Mouse (Mus musculus): ENCODE data around the gene Rbmxl2. TPM values are rescaled to one million over a fixed set of nuclear protein-coding genes. Genes with fewer than 3 reads are reported as not detected.

Gene Rbmxl2
- not detected in 2 replicates for polyA plus RNA-seq (2014; fragmentation: Nextera tagmentation; extraction: Ambion mirVana)

DNA sequence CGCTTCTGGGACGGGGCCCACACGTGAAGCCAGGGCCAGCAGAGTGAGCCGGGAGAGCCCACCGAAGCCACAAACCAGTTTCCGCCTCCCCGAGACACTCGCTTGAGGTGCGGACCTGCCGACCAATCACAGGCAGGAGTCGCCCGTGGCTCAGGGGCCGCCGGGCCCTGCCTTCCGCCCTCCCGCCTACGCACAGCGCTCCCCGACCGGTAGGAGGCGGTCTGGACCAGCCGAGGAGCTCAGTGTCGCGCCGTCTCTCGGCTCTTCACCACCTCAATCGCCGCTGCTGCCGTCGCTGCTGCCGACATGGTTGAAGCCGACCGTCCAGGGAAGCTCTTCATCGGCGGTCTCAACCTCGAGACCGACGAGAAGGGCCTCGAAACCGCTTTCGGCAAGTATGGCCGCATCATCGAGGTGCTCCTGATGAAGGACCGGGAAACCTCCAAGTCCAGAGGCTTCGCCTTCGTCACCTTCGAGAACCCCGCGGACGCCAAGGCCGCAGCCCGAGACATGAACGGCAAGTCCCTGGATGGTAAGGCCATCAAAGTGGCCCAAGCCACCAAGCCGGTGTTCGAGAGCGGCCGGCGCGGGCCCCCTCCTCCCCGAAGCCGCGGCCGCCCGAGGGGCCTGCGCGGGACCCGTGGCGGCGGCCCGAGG, at the start of gene Rbmxl2:
Rbmxl2 (plus strand) TSS at position 242 of the 657 bp plus-strand sequence.
- peak within 1 kb of the TSS; percentile 9; the same call in 1 of the 2 replicates for H3K4me3 ChIP-seq (ENCODE audit: low read depth, low read length)
- WGBS = 45% methylated on average over 70 of the region's 70 CpGs
- H3K4me1 ChIP-seq (ENCODE audit: control insufficient read depth, insufficient read depth, low read length) = no peaks in the 10 kb centered on the region
- H3K9me3 ChIP-seq (replicated peaks; ENCODE audit: control insufficient read depth, low read length) = peaks cover 11% of the 10 kb centered on the region
- DNase-seq (ENCODE audit: low spot score) (no peak), ATAC-seq (peak; percentile 5; the same call in 1 of the 2 replicates)
- H3K27ac ChIP-seq (ENCODE audit: low read depth, low read length) = no peak within 1 kb of the TSS
- H3K4me2 ChIP-seq (ENCODE audit: low read length) = 0 out of 2 replicates have a peak within 1 kb of the TSS, but pooled peaks have one; percentile 16
- no peaks in the 10 kb centered on the region for H3K36me3 ChIP-seq (ENCODE audit: control insufficient read depth, insufficient read depth, low read length)
- H3K27me3 ChIP-seq (replicated peaks; ENCODE audit: control insufficient read depth, insufficient read depth, low read length) = peaks cover 24% of the 10 kb centered on the region
- H3K9ac ChIP-seq (ENCODE audit: low read length) = no peak within 1 kb of the TSS

DNA sequence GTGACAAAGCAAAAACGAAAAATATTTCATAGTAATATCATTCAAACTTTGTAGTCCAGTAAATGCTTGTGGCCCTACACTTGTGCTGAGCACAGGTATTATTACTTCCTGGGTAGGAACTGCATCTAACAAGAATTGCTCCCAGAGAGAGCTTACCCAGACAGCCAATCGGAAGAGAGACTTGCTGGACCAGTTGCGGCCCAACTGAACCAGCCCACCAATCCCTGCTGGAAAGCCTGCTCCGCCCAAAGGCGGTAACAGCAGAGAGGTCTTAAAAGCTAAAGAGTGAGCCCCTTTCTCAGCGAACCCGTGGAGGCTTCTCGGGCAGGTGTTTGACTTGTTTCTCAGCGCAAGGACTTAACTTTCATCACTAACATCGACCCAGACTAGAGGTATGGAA, 42.6 kb upstream of the Rbmxl2 start, which contains the start of gene Nlrp14:
Nlrp14 (plus strand) TSS at position 301 of the 400 bp plus-strand sequence.
- 88% methylated on average over 10 of the region's 10 CpGs for WGBS
- Histone ChIP-seq H3K4me2 (ENCODE audit: low read length) (no peak within 1 kb of the TSS), H3K27me3 (replicated peaks; ENCODE audit: control insufficient read depth, insufficient read depth, low read length) (no peaks in the 10 kb centered on the region), H3K27ac (ENCODE audit: low read depth, low read length) (no peak within 1 kb of the TSS), H3K9ac (ENCODE audit: low read length) (no peak within 1 kb of the TSS), H3K9me3 (replicated peaks; ENCODE audit: control insufficient read depth, low read length) (no peaks in the 10 kb centered on the region), H3K4me3 (ENCODE audit: low read depth, low read length) (no peak within 1 kb of the TSS), H3K36me3 (ENCODE audit: control insufficient read depth, insufficient read depth, low read length) (no peaks in the 10 kb centered on the region), H3K4me1 (ENCODE audit: control insufficient read depth, insufficient read depth, low read length) (no peaks in the 10 kb centered on the region)
- DNase-seq (ENCODE audit: low spot score) (no peak), ATAC-seq (no peak)

DNA sequence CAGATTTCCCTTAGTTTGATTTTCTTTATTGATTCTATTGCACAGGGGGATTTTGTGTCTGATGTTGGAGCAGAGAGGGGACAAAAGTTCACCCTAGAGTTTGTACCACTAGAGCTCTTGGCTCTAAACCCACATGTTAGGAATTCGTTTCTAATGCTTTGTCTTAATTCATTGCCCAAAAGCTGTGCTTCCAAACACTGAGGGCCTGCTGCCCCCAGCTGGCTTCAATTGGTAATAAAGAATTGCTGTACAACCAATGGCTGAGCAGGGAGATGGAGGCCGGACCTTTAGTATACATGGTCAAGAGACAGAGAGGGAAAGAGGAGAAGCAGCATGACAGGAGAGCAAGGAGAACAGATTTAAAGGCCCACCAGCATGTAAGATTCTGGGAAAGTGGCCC, 28.8 kb upstream of the Rbmxl2 start:
- Histone ChIP-seq H3K36me3 (ENCODE audit: control insufficient read depth, insufficient read depth, low read length) (no peaks in the 10 kb centered on the region), H3K4me3 (ENCODE audit: low read depth, low read length) (no peak overlapping the region), H3K9me3 (replicated peaks; ENCODE audit: control insufficient read depth, low read length) (no peaks in the 10 kb centered on the region), H3K4me2 (ENCODE audit: low read length) (no peak overlapping the region), H3K9ac (ENCODE audit: low read length) (no peak overlapping the region), H3K27me3 (replicated peaks; ENCODE audit: control insufficient read depth, insufficient read depth, low read length) (no peaks in the 10 kb centered on the region), H3K4me1 (ENCODE audit: control insufficient read depth, insufficient read depth, low read length) (no peaks in the 10 kb centered on the region), H3K27ac (ENCODE audit: low read depth, low read length) (no peak overlapping the region)
- 49% methylated on average over 2 of the region's 2 CpGs for WGBS
- ATAC-seq = no peak
- DNase-seq (ENCODE audit: low spot score) = no peak

DNA sequence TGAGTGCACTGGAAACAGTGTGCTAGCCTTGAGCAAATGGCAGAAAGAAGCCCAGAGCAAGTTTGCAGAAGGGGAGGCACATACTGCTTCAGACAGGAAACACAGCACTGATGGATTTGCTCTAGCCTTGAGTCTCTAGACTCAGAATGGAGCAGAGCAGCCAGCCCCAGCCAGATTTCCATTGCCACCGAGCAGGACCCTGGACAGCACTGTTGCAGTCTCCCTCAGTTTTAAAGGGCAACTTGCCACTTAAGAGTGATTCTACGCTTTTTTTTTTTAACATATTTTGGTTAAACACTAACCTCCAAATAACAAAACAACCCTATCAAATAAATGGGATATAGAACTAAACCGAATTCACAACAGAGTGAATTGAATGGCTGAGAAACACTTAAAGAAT, 7.4 kb upstream of the Rbmxl2 start:
- no peaks in the 10 kb centered on the region for H3K27me3 ChIP-seq (replicated peaks; ENCODE audit: control insufficient read depth, insufficient read depth, low read length)
- no peak for ATAC-seq
- H3K4me1 ChIP-seq (ENCODE audit: control insufficient read depth, insufficient read depth, low read length) = no peaks in the 10 kb centered on the region
- no peaks in the 10 kb centered on the region for H3K36me3 ChIP-seq (ENCODE audit: control insufficient read depth, insufficient read depth, low read length)
- H3K9me3 ChIP-seq (replicated peaks; ENCODE audit: control insufficient read depth, low read length) = no peaks in the 10 kb centered on the region
- H3K9ac ChIP-seq (ENCODE audit: low read length) = no peak overlapping the region
- 44% methylated on average over 3 of the region's 3 CpGs for WGBS
- no peak overlapping the region for H3K4me2 ChIP-seq (ENCODE audit: low read length)
- no peak overlapping the region for H3K4me3 ChIP-seq (ENCODE audit: low read depth, low read length)
- no peak overlapping the region for H3K27ac ChIP-seq (ENCODE audit: low read depth, low read length)
- no peak for DNase-seq (ENCODE audit: low spot score)

DNA sequence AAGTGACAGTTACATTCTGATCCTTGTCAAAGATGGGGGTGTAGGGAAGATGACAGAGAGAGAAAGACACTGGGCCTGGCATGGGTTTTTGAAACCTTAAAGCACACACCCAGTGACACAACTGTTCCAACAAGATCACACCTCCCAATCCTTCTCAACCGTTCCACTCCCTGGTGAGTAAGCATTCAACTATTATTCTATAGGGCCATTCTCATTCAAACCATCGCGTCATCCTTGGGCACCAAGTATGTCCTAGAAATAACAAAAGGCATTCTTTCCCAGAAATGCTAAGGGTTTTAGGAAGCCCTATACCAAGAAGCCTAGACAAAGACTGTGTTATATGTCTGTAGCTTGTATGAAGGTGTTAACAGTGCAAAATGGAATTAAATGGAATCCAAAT, 1.4 kb upstream of the Rbmxl2 start:
- no peak overlapping the region for H3K27ac ChIP-seq (ENCODE audit: low read depth, low read length)
- peaks cover 24% of the 10 kb centered on the region for H3K27me3 ChIP-seq (replicated peaks; ENCODE audit: control insufficient read depth, insufficient read depth, low read length)
- no peak overlapping the region for H3K9ac ChIP-seq (ENCODE audit: low read length)
- H3K9me3 ChIP-seq (replicated peaks; ENCODE audit: control insufficient read depth, low read length) = peaks cover 11% of the 10 kb centered on the region
- H3K4me3 ChIP-seq (ENCODE audit: low read depth, low read length) = no peak overlapping the region
- no peaks in the 10 kb centered on the region for H3K4me1 ChIP-seq (ENCODE audit: control insufficient read depth, insufficient read depth, low read length)
- ATAC-seq (no peak), DNase-seq (ENCODE audit: low spot score) (no peak)
- WGBS = 73% methylated on average over 3 of the region's 3 CpGs
- no peaks in the 10 kb centered on the region for H3K36me3 ChIP-seq (ENCODE audit: control insufficient read depth, insufficient read depth, low read length)
- no peak overlapping the region for H3K4me2 ChIP-seq (ENCODE audit: low read length)

DNA sequence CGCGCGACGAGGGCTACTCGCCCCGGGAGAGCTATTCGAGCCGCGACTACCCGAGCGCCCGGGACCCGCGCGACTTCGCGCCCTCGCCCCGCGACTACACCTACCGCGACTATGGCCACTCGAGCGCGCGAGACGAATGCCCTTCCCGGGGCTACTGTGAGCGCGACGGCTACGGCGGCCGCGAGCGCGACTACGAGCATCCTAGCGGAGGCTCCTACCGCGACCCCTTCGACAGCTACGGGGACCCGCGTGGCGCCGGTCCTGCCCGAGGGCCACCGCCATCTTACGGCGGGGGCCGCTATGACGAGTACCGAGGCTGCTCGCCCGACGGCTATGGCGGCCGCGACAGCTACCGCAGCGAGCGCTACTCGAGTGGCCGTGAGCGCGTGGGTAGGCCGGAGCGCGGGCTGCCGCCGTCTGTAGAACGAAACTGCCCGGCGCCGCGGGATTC, 906 bp downstream of the Rbmxl2 start:
- ATAC-seq = peak; percentile 23

DNA sequence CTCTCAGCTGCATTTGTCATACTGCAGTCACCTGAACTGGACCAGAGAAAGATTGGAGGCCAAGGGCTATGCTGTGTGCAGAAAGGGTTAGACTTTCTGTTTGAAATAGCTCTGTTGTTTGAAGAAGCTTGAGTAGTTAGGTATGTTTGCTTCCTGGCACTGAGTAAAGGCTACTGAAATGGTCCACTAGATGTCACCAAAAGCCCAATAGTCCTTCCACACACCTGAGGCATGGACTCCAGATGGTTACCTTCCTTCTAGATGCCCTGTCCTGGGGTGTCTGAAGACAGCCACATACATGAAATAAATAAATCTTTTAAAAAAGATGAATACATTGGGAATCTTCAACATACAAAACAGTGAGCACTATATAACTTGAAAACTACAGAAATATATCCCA, 6.5 kb downstream of the Rbmxl2 start:
- Histone ChIP-seq H3K36me3 (ENCODE audit: control insufficient read depth, insufficient read depth, low read length) (no peaks in the 10 kb centered on the region), H3K4me1 (ENCODE audit: control insufficient read depth, insufficient read depth, low read length) (no peaks in the 10 kb centered on the region), H3K27me3 (replicated peaks; ENCODE audit: control insufficient read depth, insufficient read depth, low read length) (peaks cover 7% of the 10 kb centered on the region), H3K27ac (ENCODE audit: low read depth, low read length) (no peak overlapping the region), H3K4me3 (ENCODE audit: low read depth, low read length) (no peak overlapping the region), H3K4me2 (ENCODE audit: low read length) (no peak overlapping the region), H3K9me3 (replicated peaks; ENCODE audit: control insufficient read depth, low read length) (no peaks in the 10 kb centered on the region), H3K9ac (ENCODE audit: low read length) (no peak overlapping the region)
- DNase-seq (ENCODE audit: low spot score) (peak; percentile 45), ATAC-seq (peak; percentile 60; the same call in 1 of the 2 replicates)

More for the DNA sequence above, 906 bp downstream of the Rbmxl2 start:
- Histone ChIP-seq H3K27ac (ENCODE audit: low read depth, low read length) (no peak overlapping the region), H3K4me3 (ENCODE audit: low read depth, low read length) (peak overlapping the region; percentile 9; the same call in 1 of the 2 replicates), H3K36me3 (ENCODE audit: control insufficient read depth, insufficient read depth, low read length) (no peaks in the 10 kb centered on the region), H3K4me2 (ENCODE audit: low read length) (0 out of 2 replicates have a peak overlapping the region, but pooled peaks have one; percentile 16), H3K9me3 (replicated peaks; ENCODE audit: control insufficient read depth, low read length) (peaks cover 11% of the 10 kb centered on the region), H3K9ac (ENCODE audit: low read length) (no peak overlapping the region), H3K4me1 (ENCODE audit: control insufficient read depth, insufficient read depth, low read length) (no peaks in the 10 kb centered on the region), H3K27me3 (replicated peaks; ENCODE audit: control insufficient read depth, insufficient read depth, low read length) (peaks cover 24% of the 10 kb centered on the region)
- no peak for DNase-seq (ENCODE audit: low spot score)
- WGBS = 28% methylated on average over 76 of the region's 77 CpGs

DNA sequence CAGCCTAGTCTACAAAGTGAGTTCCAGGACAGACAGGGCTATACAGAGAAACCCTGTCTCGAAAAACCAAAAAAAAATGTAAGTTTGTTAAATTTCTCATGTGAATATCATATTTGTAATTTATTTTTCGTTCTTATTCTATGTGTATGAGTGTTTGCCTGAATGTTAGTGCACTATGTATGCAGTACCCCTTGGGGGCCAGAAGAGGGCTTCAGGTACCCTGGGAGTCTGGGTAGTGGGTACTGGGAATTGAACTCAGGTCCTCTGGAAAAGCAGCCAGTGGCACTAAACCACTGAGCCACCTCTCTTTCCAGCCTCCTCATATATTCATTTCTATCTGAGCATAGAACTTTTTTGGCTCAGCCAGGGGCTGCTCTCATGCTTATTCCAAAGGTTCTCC, 7.6 kb downstream of the Rbmxl2 start:
- DNase-seq (ENCODE audit: low spot score) = no peak
- Histone ChIP-seq H3K4me2 (ENCODE audit: low read length) (no peak overlapping the region), H3K36me3 (ENCODE audit: control insufficient read depth, insufficient read depth, low read length) (no peaks in the 10 kb centered on the region), H3K9me3 (replicated peaks; ENCODE audit: control insufficient read depth, low read length) (no peaks in the 10 kb centered on the region), H3K4me3 (ENCODE audit: low read depth, low read length) (no peak overlapping the region), H3K4me1 (ENCODE audit: control insufficient read depth, insufficient read depth, low read length) (no peaks in the 10 kb centered on the region), H3K27ac (ENCODE audit: low read depth, low read length) (no peak overlapping the region), H3K9ac (ENCODE audit: low read length) (no peak overlapping the region), H3K27me3 (replicated peaks; ENCODE audit: control insufficient read depth, insufficient read depth, low read length) (no peaks in the 10 kb centered on the region)
- no peak for ATAC-seq
- WGBS = 77% methylated on average over 2 of the region's 2 CpGs

DNA sequence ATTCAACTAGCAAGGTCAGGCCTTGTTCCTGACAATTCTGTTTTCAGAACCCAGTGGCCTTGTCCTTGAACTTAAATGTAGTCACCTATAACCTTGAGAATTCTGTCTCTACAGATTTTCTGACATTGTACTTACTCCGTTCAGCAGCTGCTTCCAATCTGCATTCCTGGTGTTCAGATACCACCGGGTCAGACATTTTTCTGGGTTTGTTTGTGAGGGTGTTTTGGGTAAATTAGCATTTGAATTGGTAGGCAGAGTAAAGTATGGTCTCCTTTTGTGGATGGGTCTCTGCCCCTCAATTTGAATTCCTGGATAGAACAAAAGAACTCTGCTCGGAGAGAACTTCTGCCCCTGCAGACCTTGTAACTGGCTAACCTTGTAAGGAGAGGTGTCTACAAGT, 27.6 kb downstream of the Rbmxl2 start:
- no peak overlapping the region for H3K4me2 ChIP-seq (ENCODE audit: low read length)
- H3K9ac ChIP-seq (ENCODE audit: low read length) = no peak overlapping the region
- ATAC-seq (no peak), DNase-seq (ENCODE audit: low spot score) (no peak)
- no peaks in the 10 kb centered on the region for H3K27me3 ChIP-seq (replicated peaks; ENCODE audit: control insufficient read depth, insufficient read depth, low read length)
- H3K4me3 ChIP-seq (ENCODE audit: low read depth, low read length) = no peak overlapping the region
- H3K36me3 ChIP-seq (ENCODE audit: control insufficient read depth, insufficient read depth, low read length) = no peaks in the 10 kb centered on the region
- no peaks in the 10 kb centered on the region for H3K4me1 ChIP-seq (ENCODE audit: control insufficient read depth, insufficient read depth, low read length)
- no peaks in the 10 kb centered on the region for H3K9me3 ChIP-seq (replicated peaks; ENCODE audit: control insufficient read depth, low read length)
- H3K27ac ChIP-seq (ENCODE audit: low read depth, low read length) = no peak overlapping the region
- 3% methylated on average over 3 of the region's 3 CpGs for WGBS

Measured in forebrain, embryonic 14.5 days (tissue).